Mouse (Mus musculus) left cerebral cortex, postnatal 25 days (tissue): Measurements from ENCODE around the gene Litaf. TPM values are rescaled to one million over a fixed set of nuclear protein-coding genes. Genes with fewer than 3 reads are reported as not detected.
"Not testable (repeated sequence)": the region's sequence is repeated elsewhere in the genome, so short reads cannot be mapped to it uniquely, and the experiment has no call there.

Experiments used
- DNase-seq, 2 experiments: peaks; one replicate each; pipeline ENCODE4 v3.0.0; 2022; ENCODE audit warnings: low spot score in 2 of 2, mixed read lengths in 1 of 2
- intact Hi-C: fragments of 180-260 bp; cut with DNase I; formaldehyde crosslinking; loops from one replicate; pipeline ENCODE4 v1.15.1; 2025
- total RNA-seq, 2 experiments: library from RNA; stranded (reverse); gene quantifications; 2 replicates each; pipeline ENCODE4 v1.2.3; 2021

Gene Litaf
- total RNA-seq, 2 experiments from 2014 or later, result 8.7 to 13.0 TPM

DNA sequence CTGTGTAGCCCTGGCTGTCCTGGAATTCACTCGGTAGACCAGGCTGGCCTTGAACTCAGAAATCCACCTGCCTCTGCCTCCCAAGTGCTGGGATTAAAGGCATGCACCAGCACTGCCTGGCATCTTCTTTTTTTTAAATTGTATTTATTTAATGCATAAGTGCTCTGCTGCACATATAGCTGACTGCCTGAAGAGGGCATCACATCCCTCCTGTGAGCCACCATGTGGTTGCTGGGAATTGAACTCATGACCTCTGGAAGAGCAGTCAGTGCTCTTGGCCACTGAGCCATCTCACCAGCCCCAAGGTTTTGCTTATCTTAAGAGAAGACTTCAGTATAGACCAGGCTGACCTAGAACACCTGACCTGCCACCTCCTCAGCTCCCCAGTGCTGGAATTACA is 96.0 kb downstream of the Litaf start:
- intact Hi-C loops, DNase-seq: not testable (repeated sequence)

DNA sequence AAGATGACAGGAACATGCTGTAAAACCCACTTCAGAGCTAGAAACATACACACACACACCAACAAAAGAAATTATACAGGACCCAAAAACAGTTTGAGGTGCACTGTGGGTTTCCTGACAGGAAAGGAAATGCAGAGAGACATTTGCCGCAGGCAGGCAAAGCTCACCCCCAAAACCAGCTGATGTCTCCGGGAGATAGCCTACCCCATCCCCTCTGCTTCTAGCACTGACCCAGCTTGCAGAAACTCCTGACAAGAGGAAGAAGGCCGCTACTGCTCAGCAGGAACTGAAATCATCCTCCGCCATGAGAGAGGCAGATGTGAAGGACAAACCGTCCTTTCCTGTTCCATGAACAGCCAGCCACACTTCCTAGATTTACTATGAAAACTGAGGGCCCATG is 96.6 kb downstream of the Litaf start:
- intact Hi-C loops, result no loop called here
- no peak for DNase-seq

DNA sequence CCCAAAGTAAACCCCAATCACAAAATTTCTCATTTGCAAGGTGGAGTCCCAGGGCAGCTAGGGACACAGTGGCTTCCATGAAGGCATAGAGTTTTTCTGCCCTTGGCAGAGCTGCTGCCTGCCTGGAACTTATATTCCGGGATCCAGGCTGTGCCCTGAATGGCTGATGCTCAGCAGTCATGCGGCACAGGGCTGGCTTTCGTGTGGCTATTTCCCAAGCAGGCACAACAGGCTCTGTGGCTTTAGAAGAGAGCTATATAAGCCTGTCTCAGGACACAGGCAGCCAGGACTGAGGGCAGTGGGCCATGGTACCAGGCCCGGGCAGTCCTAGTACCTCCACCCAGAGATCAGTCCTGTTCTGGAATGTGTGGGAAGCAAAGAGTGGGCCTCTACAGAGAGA is 97.7 kb downstream of the Litaf start:
- no peak for DNase-seq
- intact Hi-C loops, result no loop called here

DNA sequence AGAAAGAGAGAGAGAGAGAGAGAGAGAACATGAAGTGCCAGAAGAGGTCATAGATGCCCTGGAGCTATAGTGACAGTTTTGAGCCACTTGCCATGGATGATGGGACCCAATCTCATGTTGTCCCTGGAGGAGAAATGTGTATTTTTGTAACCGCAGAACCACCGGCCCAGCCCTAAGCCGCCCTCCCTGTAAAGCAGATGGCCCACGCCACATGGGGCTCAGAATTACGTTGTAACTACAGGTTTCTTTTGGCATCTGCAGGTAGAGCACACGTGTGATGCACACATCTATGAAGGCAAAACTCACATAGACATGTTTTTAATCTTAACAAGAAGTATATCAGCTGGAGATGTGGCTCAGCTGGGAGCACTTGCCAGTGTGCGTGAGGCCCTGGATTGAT is 98.2 kb downstream of the Litaf start:
- intact Hi-C loops, result no loop called here
- DNase-seq, result no peak

DNA sequence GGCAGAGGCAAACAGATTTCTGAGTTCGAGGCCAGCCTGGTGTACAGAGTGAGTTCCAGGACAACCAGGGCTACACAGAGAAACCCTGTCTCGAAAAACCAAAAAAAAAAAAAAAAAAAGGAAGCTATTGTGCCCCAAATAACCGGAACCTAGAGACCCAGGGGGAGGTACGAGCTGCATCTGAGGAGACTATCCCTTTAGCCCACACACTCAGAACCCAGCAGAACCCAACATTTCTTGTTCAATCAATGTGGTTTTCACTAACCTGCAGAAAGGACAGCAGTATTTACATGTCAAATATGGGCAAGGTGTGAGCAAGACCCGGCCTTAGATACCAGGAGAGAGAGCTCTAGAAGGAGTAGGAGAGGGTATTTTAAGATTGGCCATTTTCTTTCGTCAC is 98.9 kb downstream of the Litaf start:
- intact Hi-C loops, result no loop called here

DNA sequence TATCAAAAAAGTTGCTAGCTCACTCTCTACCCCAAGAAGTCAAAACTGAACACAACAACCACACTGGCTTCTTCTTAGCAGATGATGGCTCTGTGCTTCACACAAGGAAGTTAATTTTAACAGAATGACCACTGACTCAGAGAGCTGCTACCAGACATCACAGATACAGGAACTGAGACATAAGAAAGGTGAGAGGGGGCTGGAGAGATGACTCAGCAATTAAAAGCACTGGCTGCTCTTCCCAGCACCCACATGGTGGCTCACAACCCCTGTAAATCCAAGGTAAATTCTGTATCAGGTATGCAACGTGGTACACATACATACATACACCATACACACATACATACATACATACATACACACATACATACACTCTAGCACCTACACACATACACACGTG is 100.9 kb downstream of the Litaf start:
- no peak for DNase-seq
- intact Hi-C loops, result no loop called here

More for the DNA sequence above, 98.9 kb downstream of the Litaf start:
- no peak for DNase-seq

DNA sequence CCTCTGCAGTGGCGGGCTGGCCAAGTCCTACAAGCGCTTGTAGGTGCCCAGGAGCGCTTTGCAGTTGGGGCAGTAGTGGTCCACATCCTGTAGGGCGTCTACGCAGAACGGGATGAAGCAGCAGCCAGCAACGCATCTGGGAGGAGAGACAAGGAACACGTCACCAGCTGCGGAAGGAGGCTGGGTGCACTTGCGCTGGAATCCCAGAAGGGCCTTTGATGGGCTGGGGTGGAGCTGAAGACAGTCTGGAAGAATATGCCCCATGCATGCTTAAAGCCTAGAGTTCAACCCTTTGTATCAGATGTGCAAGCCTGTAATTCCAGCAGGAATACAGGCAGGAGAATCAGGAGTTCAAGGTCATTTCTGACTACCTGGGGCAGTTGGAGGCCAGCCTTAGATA is 105.0 kb downstream of the Litaf start:
- intact Hi-C loops, result no loop called here
- DNase-seq, result no peak

DNA sequence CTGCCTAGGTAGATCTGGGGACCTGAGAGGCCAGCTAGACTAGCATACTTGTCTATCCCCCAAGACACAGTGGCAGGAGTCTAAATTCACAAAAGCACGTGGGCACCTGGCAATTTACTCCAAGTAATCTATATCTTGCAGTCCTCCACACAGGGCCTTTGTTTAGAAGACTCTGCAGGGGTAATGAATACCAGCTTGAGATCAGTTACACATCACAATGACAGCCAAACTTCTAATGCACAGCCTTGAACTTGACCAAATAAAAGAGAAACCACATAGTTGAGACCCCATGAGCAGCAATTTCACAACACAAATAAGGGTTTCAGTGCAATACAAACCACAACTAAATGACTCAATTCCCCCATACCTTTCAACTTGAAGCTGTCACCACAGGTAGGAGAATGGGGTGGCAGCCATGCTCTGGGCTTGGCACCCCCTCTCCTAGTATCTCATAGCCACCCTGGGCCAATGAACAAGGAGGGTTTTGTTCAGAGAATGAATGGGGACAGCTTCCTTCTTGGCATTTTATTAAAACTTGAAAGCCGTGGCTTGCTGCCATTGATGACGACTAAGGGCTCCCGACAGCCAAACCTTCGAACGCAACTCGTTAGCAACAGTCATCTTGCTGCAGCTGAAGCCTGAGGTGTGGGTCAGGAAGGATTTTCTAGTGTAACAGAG is 107.1 kb downstream of the Litaf start:
- peak; percentile 22 to 58 for DNase-seq
- intact Hi-C loops, result no loop called here

DNA sequence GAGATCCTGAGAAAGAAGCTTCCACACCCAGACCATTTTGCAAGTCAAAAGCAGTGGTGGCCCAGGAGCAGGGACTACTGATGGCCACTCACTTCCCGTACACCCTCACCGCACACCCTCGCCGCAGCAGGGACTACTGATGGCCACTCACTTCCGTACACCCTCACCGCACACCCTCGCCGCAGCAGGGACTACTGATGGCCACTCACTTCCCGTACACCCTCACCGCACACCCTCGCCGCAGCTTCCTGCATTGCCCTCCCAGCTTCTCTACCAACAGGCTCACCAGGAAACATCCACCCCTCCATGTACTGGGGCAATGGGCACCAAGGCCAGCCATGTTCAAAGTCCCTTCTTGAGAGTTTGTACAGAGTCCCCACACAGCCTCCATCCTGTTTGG is 107.7 kb downstream of the Litaf start:
- DNase-seq, intact Hi-C loops: not testable (repeated sequence)

DNA sequence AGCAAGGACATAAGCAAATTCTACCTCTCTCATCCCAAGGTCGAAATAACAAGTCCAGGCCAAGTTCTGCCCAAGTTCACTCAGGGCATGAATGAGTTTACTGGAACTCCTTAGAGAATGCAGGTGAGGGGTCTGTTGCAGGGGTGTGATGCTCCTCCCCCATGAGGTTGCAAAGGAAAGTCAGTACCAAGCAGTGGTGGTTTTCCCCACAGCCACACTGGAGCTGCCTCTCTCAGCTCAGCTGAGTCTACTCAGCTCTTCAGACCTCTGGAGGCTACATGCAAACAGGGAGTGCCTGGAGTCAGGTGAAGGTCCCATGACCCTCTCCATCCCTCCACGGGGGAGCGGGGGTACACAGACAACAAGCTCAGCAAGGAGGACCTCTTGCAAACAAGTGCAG is 108.2 kb downstream of the Litaf start:
- DNase-seq, result no peak
- intact Hi-C loops, result no loop called here

DNA sequence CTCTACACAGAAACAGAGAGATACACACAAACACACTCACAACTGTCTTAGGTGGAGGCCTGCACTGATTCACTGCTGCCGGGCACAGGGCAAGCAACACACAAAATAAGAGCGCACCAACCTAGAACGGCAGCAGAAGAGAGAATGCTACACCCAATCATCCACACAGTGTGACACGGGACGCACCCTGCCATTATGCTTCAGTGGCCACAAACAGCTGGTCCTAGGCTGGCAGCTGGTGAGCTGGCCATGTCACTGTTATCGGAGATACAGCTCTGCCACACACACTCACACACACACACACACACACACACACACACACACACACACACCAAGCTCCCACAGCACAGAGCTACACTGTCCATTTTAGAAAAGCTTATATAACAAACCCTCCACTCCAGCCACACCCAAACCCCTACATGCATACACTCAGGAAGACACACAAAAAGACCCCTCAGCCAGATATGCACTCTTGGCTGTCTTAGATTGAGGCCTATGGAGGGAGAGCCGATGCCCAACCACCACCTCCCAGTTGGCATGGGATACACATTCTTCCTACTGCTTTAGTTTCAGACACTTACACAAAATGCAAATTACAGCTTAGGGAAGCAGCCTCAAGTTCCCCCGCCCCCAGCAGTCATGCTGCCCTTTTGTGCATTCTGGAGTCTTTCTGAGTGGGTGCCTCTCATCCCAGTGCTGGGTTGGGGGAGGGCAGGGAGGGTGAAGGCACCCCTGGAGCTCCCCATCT is 108.8 kb downstream of the Litaf start:
- peak in 1 of 2 experiments; percentile 87 for DNase-seq
- intact Hi-C loops, result no loop called here

DNA sequence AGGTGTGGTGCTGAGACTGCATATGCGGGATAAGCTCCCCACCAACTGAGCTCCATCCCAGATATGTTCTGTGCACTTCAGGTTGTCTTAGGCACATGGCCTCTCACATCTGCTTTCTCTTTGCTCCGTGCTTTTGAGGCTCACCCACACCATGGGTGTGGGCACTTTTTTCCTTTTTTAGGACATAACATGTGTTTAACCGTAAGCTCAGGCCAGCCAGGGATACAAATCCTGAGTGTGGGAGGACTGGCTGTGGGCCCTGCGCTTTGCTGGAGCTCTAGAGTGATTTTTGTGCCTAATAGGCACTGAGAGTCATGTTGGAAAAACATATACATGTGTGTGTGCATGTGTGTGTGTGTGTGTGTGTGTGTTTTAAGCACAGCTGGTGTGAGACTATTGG is 110.9 kb downstream of the Litaf start:
- intact Hi-C loops, result no loop called here
- peak; percentile 51 to 91 for DNase-seq

DNA sequence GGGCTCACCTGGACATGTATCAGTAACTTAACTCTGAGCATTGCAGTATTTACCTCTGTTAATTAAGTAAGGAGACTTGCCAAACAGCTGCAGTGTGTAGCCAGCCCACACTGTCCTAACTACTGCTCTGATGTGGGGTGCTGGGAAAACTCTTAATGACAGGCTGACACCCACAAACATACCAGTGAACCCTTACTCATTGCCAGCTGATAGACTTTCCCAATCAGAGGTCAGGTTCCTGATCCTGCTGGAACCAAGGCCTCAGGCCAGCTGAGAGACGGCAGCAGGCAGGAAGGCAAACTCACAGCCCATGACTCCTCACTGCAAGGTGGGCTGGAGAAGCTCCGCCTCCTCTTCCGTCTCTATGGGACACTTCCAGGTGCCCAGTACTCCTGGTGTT is 113.1 kb downstream of the Litaf start:
- intact Hi-C loops, result loop anchor here (5.0 kb wide), 1 partner anchor 79 kb away; no protein-coding TSS in a partner anchor
- DNase-seq, result no peak

DNA sequence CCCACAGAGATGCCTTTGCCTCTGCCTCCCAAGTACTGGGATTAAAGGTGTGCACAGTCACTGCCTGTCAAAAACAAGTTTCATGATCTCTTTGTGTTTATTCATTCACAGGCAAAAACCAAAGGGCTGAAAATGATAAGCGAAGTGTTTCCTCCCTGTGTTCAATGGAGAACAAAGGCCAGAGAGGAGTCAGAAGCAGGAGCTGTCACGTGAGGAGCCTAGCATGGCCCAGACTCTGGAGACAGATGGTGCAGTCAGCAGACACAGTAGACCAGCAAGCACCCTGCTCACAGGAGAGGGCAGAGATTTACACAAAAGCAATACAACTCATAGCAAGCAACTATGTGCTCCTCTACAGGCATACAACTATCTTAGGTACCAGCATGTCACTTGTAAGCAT is 113.9 kb downstream of the Litaf start:
- DNase-seq, result no peak
- intact Hi-C loops, result loop anchor here (5.0 kb wide), 1 partner anchor 80 kb away; no protein-coding TSS in a partner anchor

DNA sequence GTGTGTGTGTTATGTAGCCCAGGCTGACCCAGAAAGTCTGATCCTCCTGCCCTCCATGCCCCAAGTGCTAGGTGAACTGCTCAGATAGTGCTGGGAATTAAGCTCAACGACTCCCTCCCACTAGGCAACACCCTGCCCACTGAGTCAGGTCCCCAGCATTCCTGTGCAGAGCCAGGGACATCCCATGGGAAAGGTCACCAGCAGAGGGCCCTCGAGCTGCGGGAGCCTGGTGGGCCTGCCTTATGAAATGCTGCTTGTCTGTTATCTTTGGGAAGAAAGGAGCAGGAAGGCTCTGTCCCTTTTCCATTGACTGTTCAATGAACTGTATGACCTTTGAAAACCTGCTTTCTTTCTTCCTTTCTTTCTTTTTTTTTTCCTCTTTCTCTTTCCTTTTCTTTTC is 114.4 kb downstream of the Litaf start:
- DNase-seq, result no peak

DNA sequence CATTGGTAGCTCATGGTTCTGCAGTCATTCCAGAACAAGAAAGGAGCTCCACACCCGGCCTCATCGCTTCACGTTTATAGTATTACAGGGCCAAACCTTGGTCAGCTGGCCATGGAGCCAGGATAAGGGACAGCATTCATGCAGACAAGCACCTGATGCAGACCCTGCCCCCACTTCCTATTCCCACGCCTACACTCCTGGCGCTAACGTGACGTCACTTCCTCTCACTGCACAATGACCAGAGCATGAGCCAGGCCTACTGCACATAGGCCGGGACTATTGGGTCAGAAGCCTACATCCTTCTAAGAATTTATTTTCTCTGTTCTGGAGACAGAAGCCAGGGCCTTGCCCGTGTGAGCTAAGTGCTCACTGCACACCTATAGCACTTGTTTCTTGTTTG is 115.4 kb downstream of the Litaf start:
- intact Hi-C loops, result loop anchor here (5.0 kb wide), 1 partner anchor 82 kb away; no protein-coding TSS in a partner anchor
- no peak for DNase-seq

More for the DNA sequence above, 114.4 kb downstream of the Litaf start:
- intact Hi-C loops, result loop anchor here (5.0 kb wide), 1 partner anchor 81 kb away; no protein-coding TSS in a partner anchor

DNA sequence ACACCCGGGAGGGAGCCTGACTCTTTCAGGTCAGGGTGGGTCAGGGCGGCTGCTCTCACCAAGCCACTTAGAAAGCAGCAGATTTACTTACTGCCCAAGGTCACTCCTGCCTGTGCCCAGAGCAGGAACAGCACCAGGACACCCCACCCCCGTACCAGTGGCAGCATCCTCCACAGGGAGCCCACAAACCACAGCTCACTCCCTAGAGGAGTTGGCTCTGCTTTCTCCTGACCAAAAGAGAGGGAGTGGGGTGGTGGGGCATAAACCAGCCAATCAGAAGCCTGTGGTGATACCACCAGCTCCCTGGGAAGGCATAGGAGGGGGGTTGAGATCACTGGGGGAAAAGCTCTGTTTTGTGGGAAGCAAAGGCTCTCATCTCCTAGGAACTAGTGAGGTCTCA is 118.2 kb downstream of the Litaf start:
- intact Hi-C loops, result no loop called here
- no peak for DNase-seq

DNA sequence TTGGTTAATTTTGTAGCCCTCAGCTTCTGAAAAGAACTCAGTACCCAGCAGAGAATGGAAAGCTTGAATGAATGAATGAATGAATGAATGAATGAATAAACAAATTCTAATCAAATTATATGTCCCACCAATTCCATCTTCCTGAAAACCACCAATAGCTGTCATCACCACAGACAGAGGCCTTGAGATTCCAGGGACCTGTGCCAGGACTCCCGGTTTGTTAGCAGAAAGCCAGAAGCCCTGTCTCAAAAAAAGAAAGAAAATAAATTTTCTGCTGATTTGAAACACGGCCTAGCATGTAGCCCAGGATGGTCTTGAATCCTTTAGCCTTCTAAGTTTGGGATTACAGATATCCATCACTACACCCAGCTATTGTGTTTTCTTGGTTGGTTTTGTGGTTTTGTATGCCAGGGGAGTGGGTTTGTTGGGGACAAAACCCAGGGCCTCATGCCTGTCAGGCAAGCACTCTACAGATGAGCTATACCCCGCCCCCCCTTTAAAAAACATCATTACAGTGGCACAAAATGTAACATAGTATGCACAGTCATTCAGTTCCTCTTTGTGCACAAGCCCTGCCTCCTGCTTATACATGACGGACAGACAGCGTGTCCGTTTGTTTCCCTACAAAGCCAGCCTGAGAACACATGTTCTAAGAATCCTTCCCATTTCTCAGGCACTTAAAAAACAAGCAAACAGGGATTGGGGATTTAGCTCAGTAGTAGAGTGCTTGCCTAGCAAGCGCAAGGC is 120.4 kb downstream of the Litaf start:
- no peak for DNase-seq
- intact Hi-C loops, result no loop called here

DNA sequence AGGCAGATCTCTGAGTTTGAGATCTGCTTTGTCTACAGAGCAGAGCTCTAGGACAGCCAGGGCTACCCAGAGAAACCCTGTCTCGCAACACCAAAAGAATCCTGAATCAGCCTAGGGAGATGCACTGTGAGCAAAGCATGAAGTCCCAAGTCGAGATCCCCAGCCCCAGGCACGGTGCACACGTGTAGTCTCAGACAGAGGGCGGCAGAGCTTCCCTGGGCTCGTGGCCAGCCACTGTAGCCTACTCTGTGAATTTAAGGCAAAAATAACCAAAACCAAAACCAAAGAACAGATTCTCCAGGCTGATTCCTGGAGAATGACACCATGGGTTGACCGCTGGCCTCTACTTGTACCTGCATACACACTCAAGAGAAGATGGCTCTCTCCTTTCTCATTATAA is 121.4 kb downstream of the Litaf start:
- DNase-seq, result peak in 1 of 2 experiments; percentile 39
- intact Hi-C loops, result no loop called here

DNA sequence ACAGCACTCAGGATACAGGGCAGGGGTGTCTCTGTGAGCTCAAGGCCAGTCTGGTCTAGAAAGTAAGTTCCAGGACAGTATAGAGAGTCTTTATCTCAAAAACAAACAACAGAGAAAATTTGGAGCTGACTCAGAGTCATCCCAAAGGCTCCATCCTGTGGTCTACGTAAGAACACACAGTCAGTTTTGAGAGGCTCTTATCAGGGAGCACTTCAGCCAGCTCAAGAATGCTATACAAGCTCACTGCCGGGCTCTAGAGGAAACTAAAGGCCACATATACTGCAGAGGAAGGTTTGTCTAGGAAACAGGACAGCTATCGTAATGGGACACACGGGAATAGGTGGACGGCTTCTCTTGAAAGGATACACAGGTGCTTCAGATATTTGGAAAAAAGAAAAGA is 122.7 kb downstream of the Litaf start:
- intact Hi-C loops, result no loop called here
- DNase-seq, result no peak
